ENCODE assay signal across 8 mouse cellular contexts in the genomic region with DNA sequence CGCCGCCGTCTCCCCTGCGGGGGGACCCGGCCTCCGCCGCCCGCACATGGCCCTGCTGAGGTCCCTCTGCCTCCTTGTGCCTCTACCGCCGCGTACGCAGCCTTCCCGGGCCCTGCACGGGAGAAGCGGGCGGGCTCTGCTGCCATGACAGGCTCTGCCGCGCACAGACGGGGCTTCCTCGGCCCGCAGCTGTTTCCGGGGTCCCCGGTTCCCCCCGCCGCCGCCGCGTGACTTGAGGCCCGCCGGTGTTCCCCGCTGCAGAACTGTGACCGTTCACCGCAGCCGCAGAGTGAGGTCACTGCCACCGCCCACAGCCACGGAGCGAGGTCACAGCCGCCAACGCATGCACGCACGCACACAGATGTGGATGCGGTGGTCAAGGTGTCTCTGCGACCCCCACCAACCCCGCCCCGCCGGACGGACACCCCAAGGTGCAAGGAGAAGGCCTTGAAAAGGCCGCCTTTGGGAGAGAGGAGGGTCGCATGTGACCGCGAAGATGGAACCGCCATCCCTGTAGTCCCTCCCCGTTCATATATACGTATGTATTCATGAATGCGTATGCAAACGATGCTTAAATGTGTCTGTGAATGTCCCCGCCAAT.
DNase-seq lines count a peak whose midpoint lies in the region; ATAC-seq lines count a peak whose summit lies in the region.

No protein-coding gene starts in this region.

- no peaks in the 10 kb centered on the region for H3K36me3 ChIP-seq in forebrain, embryonic 12.5 days (replicated peaks)
- H3K36me3 ChIP-seq in heart, embryonic 15.5 days, result no peaks in the 10 kb centered on the region
- H3K36me3 ChIP-seq in midbrain, embryonic 16.5 days (ENCODE audit: control insufficient read depth, insufficient read depth, low read length), result no peaks in the 10 kb centered on the region

- ATAC-seq in cerebellum, adult (ENCODE audit: insufficient number of reproducible peaks, low FRiP score, low TSS enrichment), result peak; percentile 80
- ATAC-seq in forebrain, embryonic 12.5 days (ENCODE audit: low FRiP score), result peak; percentile 95
- ATAC-seq in heart, embryonic 15.5 days (replicated peaks; ENCODE audit: insufficient number of reproducible peaks, insufficient read depth, low FRiP score, low read depth), result peak; percentile 31
- ATAC-seq in midbrain, embryonic 16.5 days, result peak; percentile 95
- no peak for ATAC-seq in monocyte, adult 5-6 weeks (replicated peaks; ENCODE audit: insufficient number of reproducible peaks, low FRiP score, low TSS enrichment, poor library complexity, severe bottlenecking)

- H3K27ac ChIP-seq in forebrain, embryonic 12.5 days, result no peak overlapping the region
- H3K27ac ChIP-seq in heart, embryonic 15.5 days, result no peak overlapping the region
- peak overlapping the region; percentile 92 for H3K27ac ChIP-seq in midbrain, embryonic 16.5 days (ENCODE audit: low read length)

- H3K9ac ChIP-seq in forebrain, embryonic 12.5 days, result peak overlapping the region; percentile 80
- peak overlapping the region; percentile 63 for H3K9ac ChIP-seq in heart, embryonic 15.5 days
- peak overlapping the region; percentile 89 for H3K9ac ChIP-seq in midbrain, embryonic 16.5 days (ENCODE audit: low read depth, low read length)

- peak overlapping the region; percentile 71 for H3K4me2 ChIP-seq in forebrain, embryonic 12.5 days
- H3K4me2 ChIP-seq in heart, embryonic 15.5 days, result peak overlapping the region; percentile 93
- H3K4me2 ChIP-seq in midbrain, embryonic 16.5 days (ENCODE audit: low read length), result peak overlapping the region; percentile 62

- H3K4me1 ChIP-seq in forebrain, embryonic 12.5 days, result no peaks in the 10 kb centered on the region
- peaks cover 4% of the 10 kb centered on the region; the same call in 1 of the 2 replicates for H3K4me1 ChIP-seq in heart, embryonic 15.5 days (replicated peaks)
- H3K4me1 ChIP-seq in midbrain, embryonic 16.5 days (ENCODE audit: control insufficient read depth, insufficient read depth, low read length), result no peaks in the 10 kb centered on the region

- no peaks in the 10 kb centered on the region for H3K27me3 ChIP-seq in forebrain, embryonic 12.5 days
- no peaks in the 10 kb centered on the region for H3K27me3 ChIP-seq in heart, embryonic 15.5 days
- no peaks in the 10 kb centered on the region for H3K27me3 ChIP-seq in midbrain, embryonic 16.5 days (ENCODE audit: control insufficient read depth, insufficient read depth, low read depth, low read length)

- 3% methylated on average over 57 of the region's 57 CpGs for WGBS in forebrain, embryonic 12.5 days
- WGBS in heart, embryonic 15.5 days, result 4% methylated on average over 57 of the region's 57 CpGs
- 1% methylated on average over 56 of the region's 57 CpGs for whole genome bisulfite sequencing in midbrain, embryonic 16.5 days

- H3K9me3 ChIP-seq in forebrain, embryonic 12.5 days, result no peaks in the 10 kb centered on the region
- no peaks in the 10 kb centered on the region for H3K9me3 ChIP-seq in heart, embryonic 15.5 days (replicated peaks)
- no peaks in the 10 kb centered on the region for H3K9me3 ChIP-seq in midbrain, embryonic 16.5 days (replicated peaks; ENCODE audit: control insufficient read depth, low read length, poor library complexity, severe bottlenecking)

- DNase-seq in kidney, postnatal 10 days, result peak; percentile 61
- DNase-seq in liver, result peak; percentile 20
- DNase-seq in spleen, postnatal 4 days (ENCODE audit: low spot score in 2 of 2), result peak; percentile 17 to 63

- peak overlapping the region; percentile 64 for H3K4me3 ChIP-seq in forebrain, embryonic 12.5 days (replicated peaks)
- H3K4me3 ChIP-seq in heart, embryonic 15.5 days, result peak overlapping the region; percentile 64
- peak overlapping the region; percentile 67 for H3K4me3 ChIP-seq in midbrain, embryonic 16.5 days (ENCODE audit: low read depth, low read length)
